ENCODE assay signal across 31 mouse cellular contexts in the genomic region with DNA sequence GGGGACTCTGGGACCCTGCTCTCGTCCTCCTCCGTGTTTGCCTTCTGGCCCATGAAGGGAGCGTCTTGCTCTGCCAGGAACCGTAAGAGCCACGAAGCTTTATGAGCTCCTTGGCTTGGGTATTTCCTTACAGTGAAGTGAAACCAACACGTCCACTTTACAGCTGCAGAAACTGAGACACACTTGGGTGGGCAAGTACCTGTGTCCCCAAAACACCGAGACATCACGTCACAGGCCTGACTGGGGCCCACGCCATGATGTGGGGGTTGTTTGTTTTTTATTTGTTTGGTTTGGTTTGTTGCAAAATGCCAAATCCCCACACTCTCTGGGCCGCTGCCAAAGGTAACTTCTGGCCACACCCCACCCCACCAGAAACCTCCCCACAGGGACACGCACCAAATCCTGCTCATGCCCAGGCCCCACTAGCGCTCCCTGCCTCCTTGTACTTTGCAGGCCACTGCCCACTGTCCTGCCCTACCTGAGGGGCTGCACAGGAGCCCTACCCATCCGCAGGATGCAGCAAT. TPM values are rescaled to one million over a fixed set of nuclear protein-coding genes. Genes with fewer than 3 reads are reported as not detected.
DNase-seq lines count a peak whose midpoint lies in the region; ATAC-seq and TF ChIP-seq lines count a peak whose summit lies in the region.
"Had no signal": no experiment of that assay in that cellular context is flagged by ENCODE, and none has a peak within 500 bp of the region (broad histone marks: within the 10 kb centered on the region; RNA-seq: fewer than 3 reads in every experiment).

No protein-coding gene starts in this region.

- H3K9me3 ChIP-seq in heart, embryonic 10.5 days: no peaks in the 10 kb centered on the region
- no peaks in the 10 kb centered on the region for H3K9me3 ChIP-seq in stomach, postnatal 0 days (ENCODE audit: control insufficient read depth, low read length)
- H3K9me3 ChIP-seq: limb, embryonic 13.5 days; liver, embryonic 13.5 days; megakaryocyte, embryonic 14.5 days; neural tube, embryonic 13.5 days had no signal

- DNase-seq in heart, embryonic 10.5 days (ENCODE audit: low spot score): no peak
- DNase-seq in heart, adult 9 months (ENCODE audit: low spot score in 2 of 2): no peak
- DNase-seq in layer of hippocampus, adult 2 months (ENCODE audit: low spot score in 2 of 2): no peak
- no peak for DNase-seq in layer of hippocampus, postnatal 14 days (ENCODE audit: low spot score in 2 of 2)
- DNase-seq in 3134 (ENCODE audit: extremely low read depth, insufficient read length, low spot score): peak; percentile 52
- DNase-seq in stomach, postnatal 0 days (ENCODE audit: low spot score): no peak
- DNase-seq: adrenal gland, adult 8-10 months; cerebellum, adult 18-20 months; cerebellum, postnatal 14 days; forebrain, postnatal 0 days; kidney, postnatal 4 days; liver, embryonic 13.5 days; lung, embryonic 14.5 days; midbrain, embryonic 14.5 days; right cerebral cortex, postnatal 4 days; thymus, postnatal 25 days had no signal

- WGBS in heart, embryonic 10.5 days: 87% methylated on average over 13 of the region's 13 CpGs
- WGBS in bone marrow, adult 2 months: 75% methylated on average over 13 of the region's 13 CpGs
- WGBS in stomach, postnatal 0 days: 86% methylated on average over 13 of the region's 13 CpGs

- no peak for TF ChIP-seq CTCF in layer of hippocampus, adult 2 months (conservative IDR thresholded peaks at IDR 0.05)
- TF ChIP-seq CTCF in bone marrow, adult 2 months (IDR thresholded peaks at IDR 0.05; ENCODE audit: control insufficient read depth, insufficient read depth, low read length): no peak
- no peak for TF ChIP-seq CTCF in stomach, postnatal 0 days (IDR thresholded peaks at IDR 0.05; ENCODE audit: low read depth)

- H3K4me3 ChIP-seq in heart, embryonic 10.5 days: no peak overlapping the region
- H3K4me3 ChIP-seq in layer of hippocampus, adult 2 months: no peak overlapping the region
- H3K4me3 ChIP-seq in bone marrow, adult 2 months (replicated peaks; ENCODE audit: control insufficient read depth, low read depth, low read length): no peak overlapping the region
- H3K4me3 ChIP-seq in stomach, postnatal 0 days (ENCODE audit: low read depth, low read length): no peak overlapping the region
- H3K4me3 ChIP-seq: limb, embryonic 13.5 days; liver, embryonic 13.5 days; megakaryocyte, embryonic 14.5 days; neural tube, embryonic 13.5 days had no signal

- H3K27ac ChIP-seq in heart, embryonic 10.5 days: 0 out of 2 replicates have a peak overlapping the region, but pooled peaks have one; percentile 50
- H3K27ac ChIP-seq in layer of hippocampus, adult 2 months: peak overlapping the region; percentile 79
- H3K27ac ChIP-seq in bone marrow, adult 2 months (ENCODE audit: control insufficient read depth, insufficient read depth, low read depth, low read length, poor library complexity): peak overlapping the region; percentile 45
- no peak overlapping the region for H3K27ac ChIP-seq in stomach, postnatal 0 days (replicated peaks)
- H3K27ac ChIP-seq: limb, embryonic 13.5 days; liver, embryonic 13.5 days; neural tube, embryonic 13.5 days had no signal

- TF ChIP-seq POLR2A in bone marrow, adult 2 months (IDR thresholded peaks at IDR 0.05; ENCODE audit: borderline replicate concordance, control insufficient read depth, low read depth, low read length): no peak

- peaks cover 53% of the 10 kb centered on the region for H3K36me3 ChIP-seq in heart, embryonic 10.5 days
- H3K36me3 ChIP-seq in stomach, postnatal 0 days (ENCODE audit: control insufficient read depth, insufficient read depth, low read length): 0 out of 2 replicates have a peak, but pooled peaks cover 3% of the 10 kb centered on the region

- no peak overlapping the region for H3K4me2 ChIP-seq in stomach, postnatal 0 days (replicated peaks; ENCODE audit: low read depth)
- H3K4me2 ChIP-seq: heart, embryonic 11.5 days; limb, embryonic 13.5 days; liver, embryonic 13.5 days; lung, embryonic 14.5 days; neural tube, embryonic 13.5 days had no signal

- no peak for ATAC-seq in megakaryocyte, adult 5-6 weeks (ENCODE audit: poor library complexity, severe bottlenecking)
- ATAC-seq in stomach, postnatal 0 days (ENCODE audit: low FRiP score, low TSS enrichment): no peak
- ATAC-seq: activated CD4-positive, CD25-positive, alpha-beta regulatory T cell, adult 4 months; forebrain, postnatal 0 days; inflammation-experienced regulatory T-cells, adult 6 months had no signal

- TF ChIP-seq EP300 in stomach, postnatal 0 days (optimal IDR thresholded peaks at IDR 0.05): no peak

- H3K27me3 ChIP-seq in heart, embryonic 10.5 days (ENCODE audit: insufficient read depth, poor library complexity, severe bottlenecking): no peaks in the 10 kb centered on the region
- no peaks in the 10 kb centered on the region for H3K27me3 ChIP-seq in stomach, postnatal 0 days (ENCODE audit: control insufficient read depth, insufficient read depth, low read length)
- H3K27me3 ChIP-seq: limb, embryonic 13.5 days; liver, embryonic 13.5 days; neural tube, embryonic 13.5 days had no signal

- peaks cover 12% of the 10 kb centered on the region for H3K4me1 ChIP-seq in heart, embryonic 10.5 days
- no peaks in the 10 kb centered on the region for H3K4me1 ChIP-seq in bone marrow, adult 2 months (ENCODE audit: control insufficient read depth, insufficient read depth, low read length)
- no peaks in the 10 kb centered on the region for H3K4me1 ChIP-seq in stomach, postnatal 0 days (replicated peaks; ENCODE audit: control insufficient read depth, insufficient read depth)
- H3K4me1 ChIP-seq: limb, embryonic 13.5 days; liver, embryonic 13.5 days had no signal

- H3K9ac ChIP-seq in stomach, postnatal 0 days (ENCODE audit: low read length): no peak overlapping the region
- H3K9ac ChIP-seq: forebrain, postnatal 0 days; limb, embryonic 13.5 days; liver, embryonic 13.5 days; lung, embryonic 14.5 days; neural tube, embryonic 13.5 days had no signal

RNA-seq across cellular contexts. Expression of a gene that starts 7.7 kb away (rescaled TPM):
- 43.9 and 46.6 TPM in 2 replicates for polyA plus RNA-seq in heart, embryonic 10.5 days (2016; fragmentation: Nextera tagmentation; extraction: Ambion mirVana)
- 10 to 100 TPM; 62.6 to 66.0 TPM for total RNA-seq in layer of hippocampus, adult 2 months (2021)
- total RNA-seq in layer of hippocampus, postnatal 14 days (2021): 10 to 100 TPM; 69.9 to 76.1 TPM
- polyA plus RNA-seq in bone marrow, adult 2 months (2011; ENCODE audit: insufficient read depth, insufficient read length, low replicate concordance, missing spikeins): 2.3 and 9.9 TPM in 2 replicates
- 7.8 and 10.5 TPM in 2 replicates for total RNA-seq in megakaryocyte, adult 5-6 weeks (2015)
- total RNA-seq in megakaryocyte, adult 5-6 weeks (2017): 7.9 and 10.2 TPM in 2 replicates
- polyA plus RNA-seq in stomach, postnatal 0 days (2015; fragmentation: Nextera tagmentation; extraction: Ambion mirVana): 42.6 and 45.9 TPM in 2 replicates

RNA-seq across cellular contexts. Expression of a gene that starts 15.2 kb away (rescaled TPM):
- polyA plus RNA-seq in heart, embryonic 10.5 days (2016; fragmentation: Nextera tagmentation; extraction: Ambion mirVana): 4.2 and 5.9 TPM in 2 replicates
- total RNA-seq in layer of hippocampus, adult 2 months (2021): 10 to 100 TPM in 1 of 2 experiments, 1 to 10 TPM in 1; 8.7 to 12.1 TPM
- total RNA-seq in layer of hippocampus, postnatal 14 days (2021): 1 to 10 TPM; 7.9 to 8.4 TPM
- polyA plus RNA-seq in bone marrow, adult 2 months (2011; ENCODE audit: insufficient read depth, insufficient read length, low replicate concordance, missing spikeins): 18.8 and 45.1 TPM in 2 replicates
- 31.7 and 36.8 TPM in 2 replicates for total RNA-seq in megakaryocyte, adult 5-6 weeks (2015)
- total RNA-seq in megakaryocyte, adult 5-6 weeks (2017): 44.1 and 60.5 TPM in 2 replicates
- 4.9 and 5.2 TPM in 2 replicates for polyA plus RNA-seq in stomach, postnatal 0 days (2015; fragmentation: Nextera tagmentation; extraction: Ambion mirVana)

RNA-seq across cellular contexts. Expression of a gene that starts 19.4 kb away (rescaled TPM):
- 0.16 and 0.23 TPM in 2 replicates for polyA plus RNA-seq in heart, embryonic 10.5 days (2016; fragmentation: Nextera tagmentation; extraction: Ambion mirVana)
- total RNA-seq in layer of hippocampus, adult 2 months (2021): under 1 TPM in 1 of 2 experiments, not detected in 1; 0.31 TPM
- not detected for total RNA-seq in layer of hippocampus, postnatal 14 days (2021)
- 1.9 and 5.2 TPM in 2 replicates for polyA plus RNA-seq in bone marrow, adult 2 months (2011; ENCODE audit: insufficient read depth, insufficient read length, low replicate concordance, missing spikeins)
- total RNA-seq in megakaryocyte, adult 5-6 weeks (2015): not detected in 2 replicates
- not detected in 2 replicates for total RNA-seq in megakaryocyte, adult 5-6 weeks (2017)
- polyA plus RNA-seq in stomach, postnatal 0 days (2015; fragmentation: Nextera tagmentation; extraction: Ambion mirVana): not detected in 2 replicates
- total RNA-seq: forebrain, postnatal 0 days; gastrocnemius, postnatal 4 days; layer of hippocampus, postnatal 10 days had no signal
- polyA plus RNA-seq: activated CD4-positive, CD25-positive, alpha-beta regulatory T cell, adult 4 months; embryonic facial prominence, embryonic 11.5 days; forebrain, embryonic 11.5 days; forebrain, postnatal 0 days; heart, embryonic 11.5 days; heart, postnatal 0 days; hindbrain, embryonic 11.5 days; inflammation-experienced regulatory T-cells, adult 6 months; limb, embryonic 13.5 days; liver, embryonic 13.5 days; lung, embryonic 14.5 days; neural tube, embryonic 13.5 days; stomach, embryonic 14.5 days had no signal

RNA-seq across cellular contexts. Expression of a gene that starts 23.2 kb away (rescaled TPM):
- 7.5 and 7.7 TPM in 2 replicates for polyA plus RNA-seq in heart, embryonic 10.5 days (2016; fragmentation: Nextera tagmentation; extraction: Ambion mirVana)
- total RNA-seq in layer of hippocampus, adult 2 months (2021): 1 to 10 TPM; 7.9 to 8.5 TPM
- 1 to 10 TPM; 7.1 to 8.7 TPM for total RNA-seq in layer of hippocampus, postnatal 14 days (2021)
- polyA plus RNA-seq in bone marrow, adult 2 months (2011; ENCODE audit: insufficient read depth, insufficient read length, low replicate concordance, missing spikeins): 11.6 and 13.0 TPM in 2 replicates
- 0.49 TPM in 1 of 2 replicates, not detected in the other for total RNA-seq in megakaryocyte, adult 5-6 weeks (2015)
- 0.55 and 0.61 TPM in 2 replicates for total RNA-seq in megakaryocyte, adult 5-6 weeks (2017)
- polyA plus RNA-seq in stomach, postnatal 0 days (2015; fragmentation: Nextera tagmentation; extraction: Ambion mirVana): 16.2 and 16.8 TPM in 2 replicates
- polyA plus RNA-seq: activated CD4-positive, CD25-positive, alpha-beta regulatory T cell, adult 4 months; inflammation-experienced regulatory T-cells, adult 6 months had no signal

Comparison
In these comparisons a context has a peak if more than half of its experiments do, and no peak if none do; other contexts are left out.
1. RNA of a gene that starts 7.7 kb away (total RNA-seq): 69.9 to 76.1 TPM in layer of hippocampus, postnatal 14 days and 62.6 to 66.0 TPM in layer of hippocampus, adult 2 months; 7.8 to 10.5 TPM in megakaryocyte, adult 5-6 weeks; every median in the first group is over 4 times any median in the second.